Mouse (Mus musculus) forebrain, embryonic 14.5 days (tissue): ENCODE results near the gene Plekhg3. TPM values are rescaled to one million over a fixed set of nuclear protein-coding genes. Genes with fewer than 3 reads are reported as not detected.

ENCODE experiments used
- ATAC-seq: fragments of 200-750 bp; cut with Nextera tagmentation; 2 replicates; pipeline ENCODE4 v1.8.0; 2017; ENCODE audit warnings: mild to moderate bottlenecking, moderate library complexity
- DNase-seq: peaks from one replicate; pipeline ENCODE4 v3.0.0-alpha.2; 2015; ENCODE audit warnings: low spot score
- H3K27ac ChIP-seq: fragments of 300-500 bp; sonication (generic); 2 replicates; pipeline ENCODE4 v1.5.1; 2014; ENCODE audit warnings: low read depth, mild to moderate bottlenecking, control low read depth, low read length, moderate library complexity
- H3K27me3 ChIP-seq: fragments of 300-500 bp; sonication (generic); replicated peaks from 2 replicates; pipeline ENCODE4 v1.6.1; 2014; ENCODE audit warnings: low read length, control low read depth, mixed read lengths; ENCODE audit not compliant: control insufficient read depth, insufficient read depth
- H3K36me3 ChIP-seq: fragments of 300-500 bp; sonication (generic); 2 replicates; pipeline ENCODE4 v1.6.1; 2014; ENCODE audit warnings: low read length, control low read depth; ENCODE audit not compliant: control insufficient read depth, insufficient read depth
- H3K4me1 ChIP-seq: fragments of 300-500 bp; sonication (generic); 2 replicates; pipeline ENCODE4 v1.6.1; 2014; ENCODE audit warnings: antibody characterized with exemption, low read length, control low read depth; ENCODE audit not compliant: control insufficient read depth, insufficient read depth
- H3K4me2 ChIP-seq: fragments of 300-500 bp; sonication (generic); 2 replicates; pipeline ENCODE4 v1.6.1; 2014; ENCODE audit warnings: mild to moderate bottlenecking, control low read depth, low read length
- H3K4me3 ChIP-seq: fragments of 300-500 bp; sonication (generic); 2 replicates; pipeline ENCODE4 v1.5.1; 2014; ENCODE audit warnings: low read depth, low read length, control low read depth
- H3K9ac ChIP-seq: fragments of 300-500 bp; sonication (generic); 2 replicates; pipeline ENCODE4 v1.6.1; 2014; ENCODE audit warnings: mild to moderate bottlenecking, low read length, control low read depth, moderate library complexity
- H3K9me3 ChIP-seq: fragments of 300-500 bp; sonication (generic); replicated peaks from 2 replicates; pipeline ENCODE4 v1.6.1; 2016; ENCODE audit warnings: low read length, control low read depth, mixed read lengths; ENCODE audit not compliant: control insufficient read depth
- WGBS: fragments of 180-500 bp; shearing (Covaris S2); extraction: QIAGEN DNeasy Blood & Tissue Kit; methylation state at CpG from one replicate; pipeline ENCODE4 v1.1.7; 2014; 5-methylcytosine and 5-hydroxymethylcytosine counted together
- microRNA-seq: library from miRNA; unstranded; fragments of <30 nt; microRNA quantifications from one replicate; pipeline ENCODE4, GENCODE M21; 2016
- polyA plus RNA-seq: library from polyadenylated mRNA; unstranded; fragments of >200 nt; fragmentation: Nextera tagmentation; extraction: Ambion mirVana; gene quantifications from 2 replicates; pipeline ENCODE4 v1.2.1, GENCODE M21; 2014

The Plekhg3 gene
- polyA plus RNA-seq, 1 experiment from 2014 or later, result 0.47 TPM

DNA sequence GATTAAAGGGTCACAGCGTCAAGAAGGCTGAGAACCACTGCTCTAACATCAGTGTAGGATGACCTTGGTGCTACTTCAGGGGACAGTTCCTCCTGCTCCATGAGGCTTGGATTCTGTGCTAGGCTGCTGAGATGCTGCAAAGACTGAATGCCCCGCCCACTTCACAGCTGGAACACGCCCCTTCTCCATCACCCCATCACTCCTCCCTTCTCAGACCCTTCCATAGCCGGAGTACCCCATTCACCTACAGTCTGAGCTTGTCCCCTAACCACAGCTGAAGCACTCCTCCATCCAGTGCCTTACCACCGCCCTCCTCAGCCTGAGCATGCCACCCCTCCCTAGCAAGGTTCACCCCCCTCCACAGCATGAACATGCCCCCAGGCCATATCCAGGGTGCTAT is 89.2 kb downstream of the Plekhg3 start:
- no peak overlapping the region for H3K9ac ChIP-seq
- H3K36me3 ChIP-seq, result no peaks in the 10 kb centered on the region
- no peak overlapping the region for H3K4me2 ChIP-seq
- H3K27me3 ChIP-seq, result no peaks in the 10 kb centered on the region
- 0 out of 2 replicates have a peak, but pooled peaks cover 4% of the 10 kb centered on the region for H3K4me1 ChIP-seq
- ATAC-seq (no peak), DNase-seq (no peak)
- H3K4me3 ChIP-seq, result no peak overlapping the region
- no peaks in the 10 kb centered on the region for H3K9me3 ChIP-seq
- WGBS, result 53% methylated on average over 5 of the region's 5 CpGs
- no peak overlapping the region for H3K27ac ChIP-seq

- Histone ChIP-seq H3K9me3 (no peaks in the 10 kb centered on the region), H3K27me3 (no peaks in the 10 kb centered on the region), H3K4me3 (no peak overlapping the region), H3K36me3 (no peaks in the 10 kb centered on the region), H3K27ac (no peak overlapping the region), H3K4me2 (no peak overlapping the region), H3K4me1 (0 out of 2 replicates have a peak, but pooled peaks cover 2% of the 10 kb centered on the region), H3K9ac (no peak overlapping the region)
- DNase-seq, result no peak
- WGBS, result 75% methylated on average over 6 of the region's 6 CpGs
- no peak for ATAC-seq
These were observed 92.7 kb downstream of the Plekhg3 start for GRCm38 (mm10) chr12:76623374-76623773.

Small RNAs within 50 kb of the gene (microRNA-seq; reads per million reads assigned to microRNA genes)
- not detected for gene Mir5135

Other genes starting within 250 kb of the Plekhg3 start
- gene Akap5, start 206.0 kb upstream of the Plekhg3 start, polyA plus RNA-seq, result 3.0 and 4.4 TPM in 2 replicates
- gene Zbtb25, start 161.3 kb upstream of the Plekhg3 start, polyA plus RNA-seq, result 19.7 and 20.3 TPM in 2 replicates
- 4.2 and 5.7 TPM in 2 replicates for gene Zbtb1, start 160.6 kb upstream of the Plekhg3 start, polyA plus RNA-seq
- 4.5 and 5.5 TPM in 2 replicates for gene Hspa2, start 126.7 kb upstream of the Plekhg3 start, polyA plus RNA-seq
- 0.77 and 1.2 TPM in 2 replicates for gene Ppp1r36, start 113.4 kb upstream of the Plekhg3 start, polyA plus RNA-seq
- gene Sptb, start 179.7 kb downstream of the Plekhg3 start, polyA plus RNA-seq, result 0.90 and 2.0 TPM in 2 replicates
- gene Churc1, start 234.6 kb downstream of the Plekhg3 start, polyA plus RNA-seq, result 96.0 and 114 TPM in 2 replicates
- 38.2 and 39.0 TPM in 2 replicates for gene Fntb, start 234.7 kb downstream of the Plekhg3 start, polyA plus RNA-seq